Mouse (Mus musculus) telencephalon, adult 2 months (tissue): ENCODE data around the gene Rspo1.

Source experiments
- DNase-seq: peaks from one replicate; pipeline ENCODE4 v3.0.0-alpha.2; 2011; ENCODE audit warnings: low read depth, low spot score

Rspo1 gene

GRCm38 (mm10) chr4:124972316-124972715 is 13.9 kb upstream of the Rspo1 start:
- no peak for DNase-seq

GRCm38 (mm10) chr4:124973296-124973695 is 12.9 kb upstream of the Rspo1 start:
- no peak for DNase-seq

- no peak for DNase-seq
Observed at GRCm38 (mm10) chr4:124978201-124978600, 8.0 kb upstream of the Rspo1 start.

- no peak for DNase-seq
Observed at GRCm38 (mm10) chr4:124983893-124984526, 2.2 kb upstream of the Rspo1 start.

GRCm38 (mm10) chr4:124984871-124985670 is 1.2 kb upstream of the Rspo1 start:
- no peak for DNase-seq

- DNase-seq: no peak
Observed at GRCm38 (mm10) chr4:124986739-124987710, 795 bp downstream of the Rspo1 start.

- no peak for DNase-seq
Observed at GRCm38 (mm10) chr4:124987711-124988097, 1.5 kb downstream of the Rspo1 start.

- DNase-seq: no peak
Observed at GRCm38 (mm10) chr4:124988382-124988781, 2.2 kb downstream of the Rspo1 start.

- DNase-seq: no peak
Observed at GRCm38 (mm10) chr4:124989787-124990253, 3.6 kb downstream of the Rspo1 start.

GRCm38 (mm10) chr4:124990325-124990724 is 4.1 kb downstream of the Rspo1 start:
- DNase-seq: no peak

- DNase-seq: no peak
Observed at GRCm38 (mm10) chr4:124997479-124998147, 11.4 kb downstream of the Rspo1 start.

- no peak for DNase-seq
Observed at GRCm38 (mm10) chr4:124999548-124999947, 13.3 kb downstream of the Rspo1 start.

GRCm38 (mm10) chr4:125002978-125003377 is 16.7 kb downstream of the Rspo1 start:
- no peak for DNase-seq

GRCm38 (mm10) chr4:125004886-125005285 is 18.7 kb downstream of the Rspo1 start:
- DNase-seq: no peak

- DNase-seq: no peak
Observed at GRCm38 (mm10) chr4:125007460-125007859, 21.2 kb downstream of the Rspo1 start.

- no peak for DNase-seq
Observed at GRCm38 (mm10) chr4:125008220-125008619, 22.0 kb downstream of the Rspo1 start.

- DNase-seq: no peak
Observed at GRCm38 (mm10) chr4:125008712-125009111, 22.5 kb downstream of the Rspo1 start.

GRCm38 (mm10) chr4:125015806-125016635 is 29.8 kb downstream of the Rspo1 start, which contains the start of gene Gnl2:
Gene Gnl2 (plus strand): TSS chr4:125016585.
- no peak for DNase-seq

GRCm38 (mm10) chr4:125017431-125017830 is 31.2 kb downstream of the Rspo1 start:
- no peak for DNase-seq
